Mouse (Mus musculus) T-helper 17 cell (primary cell): Measurements from ENCODE around the gene Agtpbp1.
"Not testable (repeated sequence)": the region's sequence is repeated elsewhere in the genome, so short reads cannot be mapped to it uniquely, and the experiment has no call there.

ENCODE experiments used
- in situ Hi-C, 2 experiments: fragments of 300-600 bp; cut with MboI, MseI; formaldehyde crosslinking; loops; 1 replicate in 1 of 2; 2 replicates in 1 of 2; pipeline ENCODE4 v1.15.1; 2025; ENCODE audit warnings: high pct_unique_total_duplicates in 2 of 2

The Agtpbp1 gene

GRCm38 (mm10) chr13:59584947-59585647 is at the start of gene Agtpbp1, which contains the start of gene Naa35:
Gene Agtpbp1, minus strand, starts transcription at chr13:59585227.
Gene Naa35, plus strand, starts transcription at chr13:59585259.
- in situ Hi-C loops: no loop called here

GRCm38 (mm10) chr13:59634637-59635036 is 49.6 kb upstream of the Agtpbp1 start:
- in situ Hi-C loops: no loop called here

- in situ Hi-C loops: loop anchor here in 1 of 2 experiments (10.0 kb wide), 1 partner anchor 518 kb away; no protein-coding TSS in a partner anchor
These were observed 41.7 kb upstream of the Agtpbp1 start for GRCm38 (mm10) chr13:59626739-59627138.

- in situ Hi-C loops: loop anchor here in 1 of 2 experiments (10.0 kb wide), 1 partner anchor 520 kb away; no protein-coding TSS in a partner anchor
These were observed 39.9 kb upstream of the Agtpbp1 start for GRCm38 (mm10) chr13:59624903-59625302.

- in situ Hi-C loops: loop anchor here in 1 of 2 experiments (10.0 kb wide), 1 partner anchor 520 kb away; no protein-coding TSS in a partner anchor
These were observed 39.4 kb upstream of the Agtpbp1 start for GRCm38 (mm10) chr13:59624389-59624788.

- in situ Hi-C loops: loop anchor here in 1 of 2 experiments (10.0 kb wide), 1 partner anchor 523 kb away; no protein-coding TSS in a partner anchor
These were observed 36.8 kb upstream of the Agtpbp1 start for GRCm38 (mm10) chr13:59621643-59622489.

- in situ Hi-C loops: no loop called here
These were observed 33.4 kb upstream of the Agtpbp1 start for GRCm38 (mm10) chr13:59618463-59618862.

GRCm38 (mm10) chr13:59615554-59615953 is 30.5 kb upstream of the Agtpbp1 start:
- in situ Hi-C loops: no loop called here

- in situ Hi-C loops: no loop called here
These were observed 30.1 kb upstream of the Agtpbp1 start for GRCm38 (mm10) chr13:59615152-59615551.

GRCm38 (mm10) chr13:59613868-59614267 is 28.8 kb upstream of the Agtpbp1 start:
- in situ Hi-C loops: no loop called here

- in situ Hi-C loops: no loop called here
These were observed 25.4 kb upstream of the Agtpbp1 start for GRCm38 (mm10) chr13:59610437-59610836.

- in situ Hi-C loops: loop anchor here in 1 of 2 experiments (10.0 kb wide), 1 partner anchor 645 kb away; no protein-coding TSS in a partner anchor
These were observed 24.9 kb upstream of the Agtpbp1 start for GRCm38 (mm10) chr13:59609885-59610284.

GRCm38 (mm10) chr13:59605221-59605922 is 20.3 kb upstream of the Agtpbp1 start:
- in situ Hi-C loops: loop anchor here in 1 of 2 experiments (10.0 kb wide), 1 partner anchor 649 kb away; no protein-coding TSS in a partner anchor

GRCm38 (mm10) chr13:59604511-59604910 is 19.5 kb upstream of the Agtpbp1 start:
- in situ Hi-C loops: loop anchor here in 1 of 2 experiments (10.0 kb wide), 1 partner anchor 650 kb away; no protein-coding TSS in a partner anchor

- in situ Hi-C loops: loop anchor here in 1 of 2 experiments (10.0 kb wide), 1 partner anchor 652 kb away; no protein-coding TSS in a partner anchor
These were observed 18.1 kb upstream of the Agtpbp1 start for GRCm38 (mm10) chr13:59603096-59603495.

- in situ Hi-C loops: no loop called here
These were observed 7.6 kb upstream of the Agtpbp1 start for GRCm38 (mm10) chr13:59592630-59593029.

- in situ Hi-C loops: not testable (repeated sequence)
These were observed 7.0 kb upstream of the Agtpbp1 start for GRCm38 (mm10) chr13:59592058-59592457.

- in situ Hi-C loops: no loop called here
These were observed 5.7 kb upstream of the Agtpbp1 start for GRCm38 (mm10) chr13:59590691-59591090.

GRCm38 (mm10) chr13:59589672-59590071 is 4.6 kb upstream of the Agtpbp1 start:
- in situ Hi-C loops: no loop called here

GRCm38 (mm10) chr13:59587201-59587600 is 2.2 kb upstream of the Agtpbp1 start:
- in situ Hi-C loops: no loop called here

- in situ Hi-C loops: no loop called here
These were observed 600 bp upstream of the Agtpbp1 start for GRCm38 (mm10) chr13:59585648-59586005.
